Mouse (Mus musculus): ENCODE measurements around the gene Rdh1. TPM values are rescaled to one million over a fixed set of nuclear protein-coding genes. Genes with fewer than 3 reads are reported as not detected.
"Not testable (repeated sequence)": the region's sequence is repeated elsewhere in the genome, so short reads cannot be mapped to it uniquely, and the experiment has no call there.

Rdh1 gene
- polyA plus RNA-seq, 1 experiment from 2014 or later: 0.17 TPM

- no peaks in the 10 kb centered on the region for H3K27me3 ChIP-seq
- no peak for DNase-seq
- 46% methylated on average over 1 of the region's 1 CpGs for WGBS (ENCODE audit: insufficient replicate concordance)
These were observed 39.8 kb downstream of the Rdh1 start for GRCm38 (mm10) chr10:127799295-127799694.

DNA sequence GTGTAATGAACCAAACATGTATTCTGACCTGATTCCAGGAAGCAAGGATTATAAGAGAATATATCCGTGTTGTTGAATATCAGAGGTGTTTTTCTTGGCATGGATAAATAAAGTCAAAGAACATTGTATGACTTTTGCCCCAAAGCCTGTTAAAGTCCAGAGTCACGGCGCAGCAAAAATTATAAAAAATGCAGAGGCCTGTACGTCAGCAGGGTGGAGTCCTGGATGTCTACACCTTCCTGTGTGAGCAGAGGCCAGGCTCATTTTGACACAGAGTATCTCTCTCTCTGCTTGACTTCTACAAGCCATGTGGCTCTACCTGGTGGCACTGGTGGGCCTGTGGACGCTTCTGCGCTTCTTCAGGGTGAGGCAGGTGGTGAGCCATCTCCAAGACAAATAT lies 41.4 kb downstream of the Rdh1 start, which contains the start of gene Rdh16:
Rdh16 (plus strand) TSS at position 262 of the 400 bp plus-strand sequence.
- DNase-seq (no peak), ATAC-seq (ENCODE audit: low read depth) (no peak)
- Histone ChIP-seq H3K9ac (no peak within 1 kb of the TSS), H3K36me3 (no peaks in the 10 kb centered on the region), H3K4me2 (no peak within 1 kb of the TSS), H3K27ac (no peak within 1 kb of the TSS), H3K4me3 (replicated peaks) (no peak within 1 kb of the TSS), H3K4me1 (replicated peaks) (no peaks in the 10 kb centered on the region), H3K9me3 (replicated peaks) (no peaks in the 10 kb centered on the region), H3K27me3 (no peaks in the 10 kb centered on the region)
- WGBS (ENCODE audit: insufficient replicate concordance): 67% methylated on average over 6 of the region's 6 CpGs

More at GRCm38 (mm10) chr10:127799295-127799694, 39.8 kb downstream of the Rdh1 start:
- no peak for ATAC-seq (ENCODE audit: low read depth)
- Histone ChIP-seq H3K9ac (no peak overlapping the region), H3K4me1 (replicated peaks) (no peaks in the 10 kb centered on the region), H3K27ac (no peak overlapping the region), H3K4me2 (no peak overlapping the region), H3K36me3 (no peaks in the 10 kb centered on the region), H3K4me3 (replicated peaks) (no peak overlapping the region), H3K9me3 (replicated peaks) (no peaks in the 10 kb centered on the region)

DNA sequence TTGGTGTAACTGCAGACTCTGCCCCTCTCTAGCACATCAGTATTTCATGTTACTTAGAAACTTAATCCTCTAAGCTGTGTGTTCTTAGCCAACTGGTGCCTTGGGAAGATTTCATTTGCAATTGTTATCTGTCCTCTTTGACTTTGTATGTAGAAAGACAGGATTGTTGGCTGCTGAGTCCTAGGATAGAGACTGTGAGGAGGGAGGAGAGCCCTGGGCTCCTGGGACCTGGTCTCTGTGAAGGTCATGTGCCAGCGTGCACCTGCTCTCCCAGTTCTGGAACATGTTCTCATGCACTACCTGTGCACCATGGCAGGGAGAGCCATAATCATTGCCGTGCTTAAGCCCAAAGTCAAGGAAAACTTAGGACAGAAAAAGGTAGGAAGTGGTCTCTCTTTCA lies 42.1 kb downstream of the Rdh1 start:
- 60% methylated on average over 2 of the region's 2 CpGs for whole genome bisulfite sequencing (ENCODE audit: insufficient replicate concordance)
- Histone ChIP-seq H3K4me3 (replicated peaks) (no peak overlapping the region), H3K9me3 (replicated peaks) (no peaks in the 10 kb centered on the region), H3K27me3 (no peaks in the 10 kb centered on the region), H3K9ac (no peak overlapping the region), H3K4me2 (no peak overlapping the region), H3K27ac (no peak overlapping the region), H3K4me1 (replicated peaks) (no peaks in the 10 kb centered on the region), H3K36me3 (no peaks in the 10 kb centered on the region)
- DNase-seq (no peak), ATAC-seq (ENCODE audit: low read depth) (no peak)

DNA sequence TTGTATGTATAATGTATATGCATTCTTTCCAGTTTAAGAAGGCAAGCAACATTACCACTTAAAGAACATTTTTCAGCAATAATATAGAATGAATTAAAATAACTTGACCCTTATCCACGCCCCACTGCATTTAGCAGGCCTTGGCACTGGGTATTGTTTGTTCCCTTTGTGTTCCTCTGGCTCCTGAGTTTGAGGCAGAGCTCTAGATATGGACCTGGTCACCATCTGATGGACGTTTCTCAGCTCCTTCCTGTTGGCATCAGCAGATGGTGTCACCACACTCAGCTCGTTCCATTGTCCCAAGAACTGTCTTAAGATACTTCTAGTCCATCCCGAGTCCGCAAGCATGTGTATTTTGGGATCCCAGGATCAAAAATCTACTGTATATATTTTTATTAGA lies 42.7 kb downstream of the Rdh1 start:
- no peak for ATAC-seq (ENCODE audit: low read depth)

GRCm38 (mm10) chr10:127804416-127804815 lies 44.9 kb downstream of the Rdh1 start:
- DNase-seq (no peak), ATAC-seq (ENCODE audit: low read depth) (no peak)
- no peak overlapping the region for H3K4me2 ChIP-seq
- H3K27me3 ChIP-seq: no peaks in the 10 kb centered on the region
- H3K36me3 ChIP-seq: no peaks in the 10 kb centered on the region
- no peak overlapping the region for H3K27ac ChIP-seq
- H3K4me3 ChIP-seq (replicated peaks): no peak overlapping the region
- no peaks in the 10 kb centered on the region for H3K9me3 ChIP-seq (replicated peaks)
- no peak overlapping the region for H3K9ac ChIP-seq
- WGBS (ENCODE audit: insufficient replicate concordance): 56% methylated on average over 7 of the region's 7 CpGs
- no peaks in the 10 kb centered on the region for H3K4me1 ChIP-seq (replicated peaks)

More for the DNA sequence above, 42.7 kb downstream of the Rdh1 start:
- Histone ChIP-seq H3K9me3 (replicated peaks) (no peaks in the 10 kb centered on the region), H3K27me3 (no peaks in the 10 kb centered on the region), H3K9ac (no peak overlapping the region), H3K36me3 (no peaks in the 10 kb centered on the region), H3K4me2 (no peak overlapping the region), H3K27ac (no peak overlapping the region), H3K4me1 (replicated peaks) (no peaks in the 10 kb centered on the region), H3K4me3 (replicated peaks) (no peak overlapping the region)
- 54% methylated on average over 5 of the region's 5 CpGs for WGBS (ENCODE audit: insufficient replicate concordance)
- no peak for DNase-seq

DNA sequence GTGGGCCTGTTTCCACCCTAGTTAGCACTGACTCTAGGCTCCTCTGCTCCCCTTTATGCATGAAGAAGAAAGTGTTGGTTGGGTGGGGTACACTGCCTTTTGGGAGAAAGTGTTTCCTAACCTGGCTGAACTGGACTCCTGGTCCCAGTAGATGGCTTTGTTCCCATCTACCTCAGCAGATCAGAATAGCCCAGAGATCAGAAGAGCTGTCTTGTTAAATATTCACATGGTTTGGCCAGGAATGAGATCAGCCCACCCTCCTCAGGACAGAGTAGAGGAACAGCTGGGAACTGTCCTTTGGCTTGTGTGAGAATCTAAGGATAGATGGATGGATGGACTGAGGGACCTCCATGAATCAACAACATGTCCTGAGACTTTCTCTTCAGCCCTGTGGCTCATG lies 56.4 kb downstream of the Rdh1 start:
- no peak for DNase-seq
- H3K4me1 ChIP-seq (replicated peaks): no peaks in the 10 kb centered on the region
- no peak overlapping the region for H3K4me3 ChIP-seq (replicated peaks)
- ATAC-seq (ENCODE audit: low read depth): no peak
- no peaks in the 10 kb centered on the region for H3K36me3 ChIP-seq
- H3K9ac ChIP-seq: no peak overlapping the region
- H3K27me3 ChIP-seq: no peaks in the 10 kb centered on the region
- H3K9me3 ChIP-seq (replicated peaks): no peaks in the 10 kb centered on the region
- H3K27ac ChIP-seq: no peak overlapping the region
- H3K4me2 ChIP-seq: no peak overlapping the region

- not testable (repeated sequence) for H3K4me2 ChIP-seq; H3K27ac ChIP-seq; H3K27me3 ChIP-seq; H3K4me1 ChIP-seq (replicated peaks); ATAC-seq (ENCODE audit: low read depth); H3K36me3 ChIP-seq; H3K4me3 ChIP-seq (replicated peaks); H3K9ac ChIP-seq; H3K9me3 ChIP-seq (replicated peaks); DNase-seq
- 57% methylated on average over 4 of the region's 4 CpGs for WGBS (ENCODE audit: insufficient replicate concordance)
These were observed 57.9 kb downstream of the Rdh1 start for GRCm38 (mm10) chr10:127817268-127817910.

Other genes starting within 250 kb of the Rdh1 start
- 1.9 and 2.8 TPM in 2 replicates for gene Ndufa4l2, start 244.8 kb upstream of the Rdh1 start, polyA plus RNA-seq (2015; fragmentation: Nextera tagmentation; extraction: Ambion mirVana)
- gene Shmt2, start 237.3 kb upstream of the Rdh1 start, polyA plus RNA-seq (2015; fragmentation: Nextera tagmentation; extraction: Ambion mirVana): 133 and 142 TPM in 2 replicates
- 0.13 TPM in 2 replicates for gene Nxph4, start 225.2 kb upstream of the Rdh1 start, polyA plus RNA-seq (2015; fragmentation: Nextera tagmentation; extraction: Ambion mirVana)
- gene Lrp1, start 138.6 kb upstream of the Rdh1 start, polyA plus RNA-seq (2015; fragmentation: Nextera tagmentation; extraction: Ambion mirVana): 15.1 and 16.9 TPM in 2 replicates
- gene Stat6, start 116.7 kb upstream of the Rdh1 start, polyA plus RNA-seq (2015; fragmentation: Nextera tagmentation; extraction: Ambion mirVana): 12.3 and 15.5 TPM in 2 replicates
- 5.0 and 6.3 TPM in 2 replicates for gene Nemp1, start 92.8 kb upstream of the Rdh1 start, polyA plus RNA-seq (2015; fragmentation: Nextera tagmentation; extraction: Ambion mirVana)
- gene Nab2, start 91.2 kb upstream of the Rdh1 start, polyA plus RNA-seq (2015; fragmentation: Nextera tagmentation; extraction: Ambion mirVana): 1.5 and 2.1 TPM in 2 replicates
- 0.17 TPM in 2 replicates for gene Myo1a, start 54.6 kb upstream of the Rdh1 start, polyA plus RNA-seq (2015; fragmentation: Nextera tagmentation; extraction: Ambion mirVana)
- gene Tac2, start 35.2 kb upstream of the Rdh1 start, polyA plus RNA-seq (2015; fragmentation: Nextera tagmentation; extraction: Ambion mirVana): 11.4 and 14.2 TPM in 2 replicates
- gene Zbtb39, start 20.2 kb upstream of the Rdh1 start, polyA plus RNA-seq (2015; fragmentation: Nextera tagmentation; extraction: Ambion mirVana): 0.75 and 0.94 TPM in 2 replicates
- gene Gpr182, start 8.0 kb upstream of the Rdh1 start, polyA plus RNA-seq (2015; fragmentation: Nextera tagmentation; extraction: Ambion mirVana): 9.0 and 11.2 TPM in 2 replicates
- gene Rdh16f1, start 66 bp downstream of the Rdh1 start, polyA plus RNA-seq (2015; fragmentation: Nextera tagmentation; extraction: Ambion mirVana): 0.14 and 0.15 TPM in 2 replicates
- not detected in 2 replicates for gene Rdh9, start 16.7 kb downstream of the Rdh1 start, polyA plus RNA-seq (2015; fragmentation: Nextera tagmentation; extraction: Ambion mirVana)
- 0.05 TPM in 1 of 2 replicates, not detected in the other for gene Rdh16, start 41.4 kb downstream of the Rdh1 start, polyA plus RNA-seq (2015; fragmentation: Nextera tagmentation; extraction: Ambion mirVana)
- not detected in 2 replicates for gene Rdh19, start 90.2 kb downstream of the Rdh1 start, polyA plus RNA-seq (2015; fragmentation: Nextera tagmentation; extraction: Ambion mirVana)
- not detected in 2 replicates for gene Rdh16f2, start 106.8 kb downstream of the Rdh1 start, polyA plus RNA-seq (2015; fragmentation: Nextera tagmentation; extraction: Ambion mirVana)
- gene Rdh7, start 129.1 kb downstream of the Rdh1 start, polyA plus RNA-seq (2015; fragmentation: Nextera tagmentation; extraction: Ambion mirVana): 0.47 and 0.70 TPM in 2 replicates
- gene Sdr9c7, start 138.8 kb downstream of the Rdh1 start, polyA plus RNA-seq (2015; fragmentation: Nextera tagmentation; extraction: Ambion mirVana): not detected in 2 replicates
- gene Hsd17b6, start 247.9 kb downstream of the Rdh1 start, polyA plus RNA-seq (2015; fragmentation: Nextera tagmentation; extraction: Ambion mirVana): not detected in 2 replicates